Mouse (Mus musculus): ENCODE data around the gene 1700086D15Rik. TPM values are rescaled to one million over a fixed set of nuclear protein-coding genes. Genes with fewer than 3 reads are reported as not detected.
A peak's percentile ranks its signal among the peaks of the same experiment; 100 is the strongest.

Gene 1700086D15Rik
- polyA plus RNA-seq (2014; fragmentation: Nextera tagmentation; extraction: Ambion mirVana): 0.18 TPM in 1 of 2 replicates, not detected in the other

- no peak within 1 kb of the TSS for H3K4me2 ChIP-seq (replicated peaks; ENCODE audit: low read depth, low read length)
- no peak within 1 kb of the TSS for H3K9ac ChIP-seq (ENCODE audit: low read depth, low read length)
- H3K4me1 ChIP-seq (replicated peaks; ENCODE audit: control insufficient read depth, insufficient read depth, low read length): no peaks in the 10 kb centered on the region; the same call in 1 of the 2 replicates
- ATAC-seq (ENCODE audit: low FRiP score) (no peak), DNase-seq (ENCODE audit: low spot score) (no peak)
- H3K27me3 ChIP-seq (ENCODE audit: control insufficient read depth, insufficient read depth, low read length): peaks cover 4% of the 10 kb centered on the region; the same call in 1 of the 2 replicates
- WGBS: 93% methylated on average over 5 of the region's 5 CpGs
- H3K4me3 ChIP-seq (ENCODE audit: low read depth, low read length): no peak within 1 kb of the TSS
- H3K9me3 ChIP-seq (ENCODE audit: control insufficient read depth, low read length): no peaks in the 10 kb centered on the region
- no peaks in the 10 kb centered on the region for H3K36me3 ChIP-seq (ENCODE audit: control insufficient read depth, insufficient read depth, low read length)
- no peak within 1 kb of the TSS for H3K27ac ChIP-seq (ENCODE audit: low read depth, low read length)
Measured at GRCm38 (mm10) chr11:65159791-65160190, at the start of gene 1700086D15Rik. TSS of gene 1700086D15Rik (minus strand) at chr11:65159891.

GRCm38 (mm10) chr11:65209441-65209840, 49.8 kb upstream of the 1700086D15Rik start:
- Histone ChIP-seq H3K4me1 (replicated peaks; ENCODE audit: control insufficient read depth, insufficient read depth, low read length) (no peaks in the 10 kb centered on the region), H3K4me3 (ENCODE audit: low read depth, low read length) (no peak overlapping the region), H3K9me3 (ENCODE audit: control insufficient read depth, low read length) (no peaks in the 10 kb centered on the region), H3K9ac (ENCODE audit: low read depth, low read length) (no peak overlapping the region), H3K27ac (ENCODE audit: low read depth, low read length) (no peak overlapping the region), H3K36me3 (ENCODE audit: control insufficient read depth, insufficient read depth, low read length) (no peaks in the 10 kb centered on the region), H3K27me3 (ENCODE audit: control insufficient read depth, insufficient read depth, low read length) (no peaks in the 10 kb centered on the region), H3K4me2 (replicated peaks; ENCODE audit: low read depth, low read length) (no peak overlapping the region)
- DNase-seq (ENCODE audit: low spot score): no peak
- 59% methylated on average over 6 of the region's 6 CpGs for WGBS
- ATAC-seq (ENCODE audit: low FRiP score): no peak

- H3K9ac ChIP-seq (ENCODE audit: low read depth, low read length): no peak overlapping the region
- no peak for DNase-seq (ENCODE audit: low spot score)
- 69% methylated on average over 5 of the region's 5 CpGs for WGBS
- no peak for ATAC-seq (ENCODE audit: low FRiP score)
- no peak overlapping the region for H3K4me2 ChIP-seq (replicated peaks; ENCODE audit: low read depth, low read length)
- H3K27ac ChIP-seq (ENCODE audit: low read depth, low read length): no peak overlapping the region
- no peak overlapping the region for H3K4me3 ChIP-seq (ENCODE audit: low read depth, low read length)
- no peaks in the 10 kb centered on the region for H3K9me3 ChIP-seq (ENCODE audit: control insufficient read depth, low read length)
- H3K36me3 ChIP-seq (ENCODE audit: control insufficient read depth, insufficient read depth, low read length): no peaks in the 10 kb centered on the region
- no peaks in the 10 kb centered on the region for H3K27me3 ChIP-seq (ENCODE audit: control insufficient read depth, insufficient read depth, low read length)
- no peaks in the 10 kb centered on the region for H3K4me1 ChIP-seq (replicated peaks; ENCODE audit: control insufficient read depth, insufficient read depth, low read length)
Measured at GRCm38 (mm10) chr11:65205306-65205705, 45.6 kb upstream of the 1700086D15Rik start.

- ATAC-seq (ENCODE audit: low FRiP score) (no peak), DNase-seq (ENCODE audit: low spot score) (no peak)
- Histone ChIP-seq H3K27me3 (ENCODE audit: control insufficient read depth, insufficient read depth, low read length) (no peaks in the 10 kb centered on the region), H3K9me3 (ENCODE audit: control insufficient read depth, low read length) (no peaks in the 10 kb centered on the region), H3K4me3 (ENCODE audit: low read depth, low read length) (no peak overlapping the region), H3K27ac (ENCODE audit: low read depth, low read length) (no peak overlapping the region), H3K4me1 (replicated peaks; ENCODE audit: control insufficient read depth, insufficient read depth, low read length) (no peaks in the 10 kb centered on the region), H3K4me2 (replicated peaks; ENCODE audit: low read depth, low read length) (no peak overlapping the region), H3K36me3 (ENCODE audit: control insufficient read depth, insufficient read depth, low read length) (no peaks in the 10 kb centered on the region), H3K9ac (ENCODE audit: low read depth, low read length) (no peak overlapping the region)
- WGBS: 75% methylated on average over 13 of the region's 13 CpGs
Measured at GRCm38 (mm10) chr11:65204651-65205050, 45.0 kb upstream of the 1700086D15Rik start.

GRCm38 (mm10) chr11:65203020-65203419, 43.3 kb upstream of the 1700086D15Rik start:
- Histone ChIP-seq H3K27me3 (ENCODE audit: control insufficient read depth, insufficient read depth, low read length) (no peaks in the 10 kb centered on the region), H3K4me2 (replicated peaks; ENCODE audit: low read depth, low read length) (no peak overlapping the region), H3K27ac (ENCODE audit: low read depth, low read length) (no peak overlapping the region), H3K4me1 (replicated peaks; ENCODE audit: control insufficient read depth, insufficient read depth, low read length) (no peaks in the 10 kb centered on the region), H3K4me3 (ENCODE audit: low read depth, low read length) (no peak overlapping the region), H3K36me3 (ENCODE audit: control insufficient read depth, insufficient read depth, low read length) (no peaks in the 10 kb centered on the region), H3K9ac (ENCODE audit: low read depth, low read length) (no peak overlapping the region), H3K9me3 (ENCODE audit: control insufficient read depth, low read length) (no peaks in the 10 kb centered on the region)
- WGBS: 77% methylated on average over 1 of the region's 1 CpGs
- DNase-seq (ENCODE audit: low spot score): no peak
- ATAC-seq (ENCODE audit: low FRiP score): no peak

- Histone ChIP-seq H3K4me2 (replicated peaks; ENCODE audit: low read depth, low read length) (no peak overlapping the region), H3K9me3 (ENCODE audit: control insufficient read depth, low read length) (no peaks in the 10 kb centered on the region), H3K4me3 (ENCODE audit: low read depth, low read length) (no peak overlapping the region), H3K27ac (ENCODE audit: low read depth, low read length) (no peak overlapping the region), H3K36me3 (ENCODE audit: control insufficient read depth, insufficient read depth, low read length) (no peaks in the 10 kb centered on the region), H3K4me1 (replicated peaks; ENCODE audit: control insufficient read depth, insufficient read depth, low read length) (no peaks in the 10 kb centered on the region), H3K9ac (ENCODE audit: low read depth, low read length) (no peak overlapping the region), H3K27me3 (ENCODE audit: control insufficient read depth, insufficient read depth, low read length) (no peaks in the 10 kb centered on the region)
- 39% methylated on average over 5 of the region's 5 CpGs for WGBS
- no peak for ATAC-seq (ENCODE audit: low FRiP score)
- no peak for DNase-seq (ENCODE audit: low spot score)
Measured at GRCm38 (mm10) chr11:65202236-65202635, 42.5 kb upstream of the 1700086D15Rik start.

- ATAC-seq (ENCODE audit: low FRiP score) (no peak), DNase-seq (ENCODE audit: low spot score) (no peak)
- Histone ChIP-seq H3K4me2 (replicated peaks; ENCODE audit: low read depth, low read length) (no peak overlapping the region), H3K27ac (ENCODE audit: low read depth, low read length) (no peak overlapping the region), H3K27me3 (ENCODE audit: control insufficient read depth, insufficient read depth, low read length) (no peaks in the 10 kb centered on the region), H3K4me3 (ENCODE audit: low read depth, low read length) (no peak overlapping the region), H3K4me1 (replicated peaks; ENCODE audit: control insufficient read depth, insufficient read depth, low read length) (no peaks in the 10 kb centered on the region), H3K9me3 (ENCODE audit: control insufficient read depth, low read length) (no peaks in the 10 kb centered on the region), H3K36me3 (ENCODE audit: control insufficient read depth, insufficient read depth, low read length) (no peaks in the 10 kb centered on the region), H3K9ac (ENCODE audit: low read depth, low read length) (no peak overlapping the region)
- 88% methylated on average over 3 of the region's 3 CpGs for WGBS
Measured at GRCm38 (mm10) chr11:65198026-65198425, 38.3 kb upstream of the 1700086D15Rik start.

- ATAC-seq (ENCODE audit: low FRiP score) (no peak), DNase-seq (ENCODE audit: low spot score) (peak; percentile 87)
- Histone ChIP-seq H3K9ac (ENCODE audit: low read depth, low read length) (no peak overlapping the region), H3K36me3 (ENCODE audit: control insufficient read depth, insufficient read depth, low read length) (no peaks in the 10 kb centered on the region), H3K27ac (ENCODE audit: low read depth, low read length) (no peak overlapping the region), H3K9me3 (ENCODE audit: control insufficient read depth, low read length) (no peaks in the 10 kb centered on the region), H3K4me2 (replicated peaks; ENCODE audit: low read depth, low read length) (no peak overlapping the region), H3K4me1 (replicated peaks; ENCODE audit: control insufficient read depth, insufficient read depth, low read length) (no peaks in the 10 kb centered on the region), H3K4me3 (ENCODE audit: low read depth, low read length) (no peak overlapping the region), H3K27me3 (ENCODE audit: control insufficient read depth, insufficient read depth, low read length) (no peaks in the 10 kb centered on the region)
- 10% methylated on average over 3 of the region's 3 CpGs for WGBS
Measured at GRCm38 (mm10) chr11:65197280-65197679, 37.6 kb upstream of the 1700086D15Rik start.

GRCm38 (mm10) chr11:65186974-65187373, 27.3 kb upstream of the 1700086D15Rik start:
- Histone ChIP-seq H3K4me2 (replicated peaks; ENCODE audit: low read depth, low read length) (no peak overlapping the region), H3K36me3 (ENCODE audit: control insufficient read depth, insufficient read depth, low read length) (no peaks in the 10 kb centered on the region), H3K27me3 (ENCODE audit: control insufficient read depth, insufficient read depth, low read length) (no peaks in the 10 kb centered on the region), H3K27ac (ENCODE audit: low read depth, low read length) (no peak overlapping the region), H3K4me3 (ENCODE audit: low read depth, low read length) (no peak overlapping the region), H3K9me3 (ENCODE audit: control insufficient read depth, low read length) (no peaks in the 10 kb centered on the region), H3K9ac (ENCODE audit: low read depth, low read length) (no peak overlapping the region), H3K4me1 (replicated peaks; ENCODE audit: control insufficient read depth, insufficient read depth, low read length) (no peaks in the 10 kb centered on the region)
- WGBS: 81% methylated on average over 12 of the region's 12 CpGs
- DNase-seq (ENCODE audit: low spot score) (no peak), ATAC-seq (ENCODE audit: low FRiP score) (no peak)

Data from hindbrain, embryonic 11.5 days (tissue).